Mouse (Mus musculus) C2C12 (cell line): ENCODE data around the gene Nup85.

Experiments used
- CEBPB ChIP-seq: IDR thresholded peaks from one replicate; pipeline ENCODE4 v1.6.1; 2011; ENCODE audit warnings: low read depth, mild to moderate bottlenecking, control low read depth, moderate library complexity
- CTCF ChIP-seq: IDR thresholded peaks from one replicate; pipeline ENCODE4 v1.5.1; 2011; ENCODE audit not compliant: control insufficient read depth, insufficient read depth, insufficient read length
- MAX ChIP-seq: IDR thresholded peaks from one replicate; pipeline ENCODE4 v1.6.1; 2011; ENCODE audit warnings: mild to moderate bottlenecking, control low read depth
- MYOD1 ChIP-seq: IDR thresholded peaks from one replicate; pipeline ENCODE4 v1.6.1; 2011; ENCODE audit warnings: low read depth; ENCODE audit not compliant: control insufficient read depth, insufficient read length
- USF1 ChIP-seq: IDR thresholded peaks from one replicate; pipeline ENCODE4 v1.6.1; 2011; ENCODE audit warnings: low read depth, mild to moderate bottlenecking, control low read depth, moderate library complexity

DNA sequence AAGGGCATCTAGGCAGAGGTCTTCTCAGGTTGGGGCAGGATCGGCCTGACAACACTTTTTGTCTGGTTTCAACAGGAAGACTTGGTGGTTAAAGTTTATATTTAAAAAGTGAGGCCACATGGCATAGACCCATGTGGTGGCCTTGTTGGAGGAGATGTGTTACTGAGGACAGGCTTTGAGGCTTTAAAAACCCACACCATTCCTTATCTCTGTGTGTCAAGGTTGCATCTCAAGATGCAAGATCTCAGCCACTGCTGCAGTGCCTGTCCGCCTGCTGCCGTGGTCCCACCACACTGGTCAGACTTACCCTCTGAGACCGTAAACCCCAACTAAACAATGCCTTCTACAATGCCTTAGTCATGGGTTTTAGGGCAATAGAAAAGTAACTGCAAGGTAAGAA lies 34.1 kb downstream of the Nup85 start:
- TF ChIP-seq CTCF = no peak
- no peak for TF ChIP-seq CEBPB
- no peak for TF ChIP-seq MAX
- no peak for TF ChIP-seq MYOD1
- TF ChIP-seq USF1 = no peak
